Mouse (Mus musculus) liver, embryonic 14.5 days (tissue): Measurements from ENCODE around the gene Ifitm6.

Experiments used
- CTCF ChIP-seq: IDR thresholded peaks from 2 replicates; pipeline ENCODE4 v1.5.1; 2016; ENCODE audit warnings: antibody characterized with exemption, low read depth, control low read depth
- EP300 ChIP-seq: IDR thresholded peaks from 2 replicates; pipeline ENCODE4 v1.6.1; 2016; ENCODE audit warnings: antibody characterized with exemption, low read depth

- TF ChIP-seq EP300 (no peak), CTCF (no peak)
Measured at GRCm38 (mm10) chr7:140974940-140975339, 42.8 kb downstream of the Ifitm6 start.
